Mouse (Mus musculus) MEL (cell line): Measurements from ENCODE around the gene Prpf8.

Experiments
- BHLHE40 ChIP-seq: IDR thresholded peaks from 2 replicates; pipeline ENCODE4 v1.6.1; 2012; ENCODE audit warnings: low read depth, mild to moderate bottlenecking, inconsistent platforms, low read length, improper control_type of control experiment, borderline replicate concordance
- CTCF ChIP-seq, 3 experiments: IDR thresholded peaks in 2 of 3; conservative IDR thresholded peaks in 1 of 3; 2 replicates each; pipeline ENCODE4 v1.5.1; 2011 to 2012; ENCODE audit warnings: low read length in 3 of 3, low read depth in 2 of 3, mild to moderate bottlenecking in 2 of 3, improper control_type of control experiment in 1 of 3, inconsistent platforms in 1 of 3, mixed read lengths in 1 of 3, moderate library complexity in 1 of 3; ENCODE audit not compliant: control insufficient read depth in 1 of 3, insufficient read depth in 1 of 3, poor library complexity in 1 of 3, severe bottlenecking in 1 of 3
- GABPA ChIP-seq: IDR thresholded peaks from 2 replicates; pipeline ENCODE4 v1.6.1; 2012; ENCODE audit warnings: low read depth, mild to moderate bottlenecking, inconsistent platforms, low read length, improper control_type of control experiment, moderate library complexity
- GATA1 ChIP-seq: IDR thresholded peaks from 2 replicates; pipeline ENCODE4 v1.6.1; 2011; ENCODE audit warnings: low read depth, low read length, improper control_type of control experiment
- JUND ChIP-seq: IDR thresholded peaks from 2 replicates; pipeline ENCODE4 v1.6.1; 2011; ENCODE audit warnings: low read depth, mild to moderate bottlenecking, improper control_type of control experiment, low read length
- MAZ ChIP-seq: IDR thresholded peaks from 2 replicates; pipeline ENCODE4 v1.6.1; 2012; ENCODE audit warnings: low read depth, mild to moderate bottlenecking, inconsistent platforms, low read length, improper control_type of control experiment
- MYB ChIP-seq: IDR thresholded peaks from 2 replicates; pipeline ENCODE4 v1.6.1; 2011; ENCODE audit warnings: mild to moderate bottlenecking, low read depth, low read length, improper control_type of control experiment
- POLR2A ChIP-seq, 2 experiments: IDR thresholded peaks; 2 replicates each; pipeline ENCODE4 v1.6.1; 2011 to 2012; ENCODE audit warnings: low read length in 2 of 2, mild to moderate bottlenecking in 2 of 2, control low read depth in 1 of 2, improper control_type of control experiment in 1 of 2, low read depth in 1 of 2, moderate library complexity in 1 of 2; ENCODE audit not compliant: control insufficient read depth in 1 of 2, insufficient read depth in 1 of 2, poor library complexity in 1 of 2
- ZNF384 ChIP-seq: IDR thresholded peaks from 2 replicates; pipeline ENCODE4 v1.6.1; 2012; ENCODE audit warnings: low read depth, mild to moderate bottlenecking, inconsistent platforms, low read length, improper control_type of control experiment

GRCm38 (mm10) chr11:75530845-75531373, 44.3 kb downstream of the Prpf8 start:
- no peak for TF ChIP-seq GABPA
- TF ChIP-seq MAZ: no peak
- no peak for TF ChIP-seq GATA1
- TF ChIP-seq CTCF (IDR thresholded peaks at IDR 0.05 in 2 of 3, conservative IDR thresholded peaks at IDR 0.05 in 1 of 3; ENCODE audit: control insufficient read depth in 1 of 3, insufficient read depth in 1 of 3, low read depth in 2 of 3, low read length in 3 of 3, poor library complexity in 1 of 3, severe bottlenecking in 1 of 3): no peak
- no peak for TF ChIP-seq JUND
- TF ChIP-seq ZNF384: no peak
- no peak for TF ChIP-seq BHLHE40
- TF ChIP-seq POLR2A (IDR thresholded peaks at IDR 0.05; ENCODE audit: control insufficient read depth in 1 of 2, insufficient read depth in 1 of 2, low read depth in 1 of 2, low read length in 2 of 2, poor library complexity in 1 of 2): no peak
- no peak for TF ChIP-seq MYB
